Mouse (Mus musculus): ENCODE data around the gene Jph2. TPM values are rescaled to one million over a fixed set of nuclear protein-coding genes. Genes with fewer than 3 reads are reported as not detected.

Jph2 gene
- polyA plus RNA-seq, 1 experiment: 14.7 TPM

DNA sequence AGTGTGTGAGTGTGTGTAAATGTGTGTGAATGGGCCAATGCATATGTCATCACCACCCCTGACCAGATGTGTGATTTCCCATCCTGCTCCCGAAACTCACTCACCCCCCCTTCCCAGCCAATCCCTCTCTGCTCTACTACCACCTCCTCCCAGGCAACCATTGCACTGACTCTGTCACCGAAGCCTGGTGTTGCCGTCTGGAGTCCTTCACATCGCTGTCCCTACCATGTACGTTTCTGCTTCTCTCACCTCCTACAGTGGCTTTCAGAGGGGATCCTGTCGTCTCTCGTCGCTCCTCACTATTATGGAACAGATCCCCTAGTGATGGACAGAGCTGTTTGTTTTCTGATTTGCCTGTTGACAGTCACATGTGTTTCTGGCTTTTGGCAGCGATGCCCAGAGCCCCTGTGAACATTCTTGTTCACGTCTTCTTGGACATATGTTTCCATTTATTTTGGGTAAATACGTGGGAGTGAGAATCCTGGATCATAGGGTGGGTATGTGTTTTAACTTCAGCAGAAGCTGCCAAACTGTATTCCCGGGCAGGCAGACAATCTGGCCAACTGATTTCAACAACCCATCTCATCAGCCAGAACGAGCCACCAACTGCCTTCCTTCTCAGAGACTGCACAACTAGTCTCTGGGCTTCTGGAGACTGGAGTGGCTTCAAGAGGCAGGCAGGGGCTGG is 65.3 kb downstream of the Jph2 start:
- Histone ChIP-seq H3K27ac (ENCODE audit: control insufficient read depth, insufficient read depth, low read length) (no peak overlapping the region), H3K27me3 (ENCODE audit: control insufficient read depth, insufficient read depth, low read length) (no peaks in the 10 kb centered on the region), H3K4me3 (ENCODE audit: control insufficient read depth, insufficient read depth, low read length) (no peak overlapping the region), H3K36me3 (ENCODE audit: control insufficient read depth, insufficient read depth, low read length) (no peaks in the 10 kb centered on the region), H3K4me1 (replicated peaks; ENCODE audit: control insufficient read depth, insufficient read depth, low read length) (no peaks in the 10 kb centered on the region)
- DNase-seq: no peak
- TF ChIP-seq CTCF (IDR thresholded peaks at IDR 0.05; ENCODE audit: borderline replicate concordance, control insufficient read depth, extremely low read depth, insufficient read depth, low read length, poor library complexity): no peak
- TF ChIP-seq POLR2A (IDR thresholded peaks at IDR 0.05; ENCODE audit: control insufficient read depth, extremely low read depth, insufficient read depth, low read length, poor library complexity): no peak
- WGBS: 93% methylated on average over 13 of the region's 13 CpGs

GRCm38 (mm10) chr2:163331423-163331822 is 66.4 kb downstream of the Jph2 start:
- TF ChIP-seq CTCF (IDR thresholded peaks at IDR 0.05; ENCODE audit: borderline replicate concordance, control insufficient read depth, extremely low read depth, insufficient read depth, low read length, poor library complexity): no peak
- no peak for TF ChIP-seq POLR2A (IDR thresholded peaks at IDR 0.05; ENCODE audit: control insufficient read depth, extremely low read depth, insufficient read depth, low read length, poor library complexity)
- Histone ChIP-seq H3K27ac (ENCODE audit: control insufficient read depth, insufficient read depth, low read length) (no peak overlapping the region), H3K4me1 (replicated peaks; ENCODE audit: control insufficient read depth, insufficient read depth, low read length) (no peaks in the 10 kb centered on the region), H3K27me3 (ENCODE audit: control insufficient read depth, insufficient read depth, low read length) (no peaks in the 10 kb centered on the region), H3K4me3 (ENCODE audit: control insufficient read depth, insufficient read depth, low read length) (no peak overlapping the region), H3K36me3 (ENCODE audit: control insufficient read depth, insufficient read depth, low read length) (no peaks in the 10 kb centered on the region)
- no peak for DNase-seq
- WGBS: 16% methylated on average over 6 of the region's 6 CpGs

DNA sequence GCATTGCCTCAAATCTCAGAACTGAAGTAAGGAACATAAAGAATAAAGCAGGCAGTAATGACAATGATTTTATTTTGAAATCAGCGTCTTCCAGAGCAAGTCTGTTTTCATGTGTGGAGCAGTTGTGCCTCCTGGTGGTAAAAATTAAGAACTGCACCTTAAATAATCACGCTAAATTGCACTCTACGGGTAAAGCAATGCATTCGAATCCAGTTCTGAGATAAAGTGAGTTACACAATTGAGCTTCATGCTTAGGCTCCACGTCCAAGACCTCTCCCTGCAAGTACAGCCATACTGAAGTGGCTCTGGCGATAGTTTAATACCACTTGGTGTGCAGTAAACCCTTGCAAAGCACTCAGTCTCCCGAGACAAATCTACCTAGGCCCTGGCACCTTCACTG is 67.1 kb downstream of the Jph2 start:
- no peaks in the 10 kb centered on the region for H3K27me3 ChIP-seq (ENCODE audit: control insufficient read depth, insufficient read depth, low read length)
- 20% methylated on average over 7 of the region's 7 CpGs for WGBS
- no peak overlapping the region for H3K4me3 ChIP-seq (ENCODE audit: control insufficient read depth, insufficient read depth, low read length)
- TF ChIP-seq CTCF (IDR thresholded peaks at IDR 0.05; ENCODE audit: borderline replicate concordance, control insufficient read depth, extremely low read depth, insufficient read depth, low read length, poor library complexity): no peak
- no peak for TF ChIP-seq POLR2A (IDR thresholded peaks at IDR 0.05; ENCODE audit: control insufficient read depth, extremely low read depth, insufficient read depth, low read length, poor library complexity)
- H3K4me1 ChIP-seq (replicated peaks; ENCODE audit: control insufficient read depth, insufficient read depth, low read length): no peaks in the 10 kb centered on the region
- peak; percentile 61 for DNase-seq
- H3K36me3 ChIP-seq (ENCODE audit: control insufficient read depth, insufficient read depth, low read length): no peaks in the 10 kb centered on the region
- H3K27ac ChIP-seq (ENCODE audit: control insufficient read depth, insufficient read depth, low read length): no peak overlapping the region

DNA sequence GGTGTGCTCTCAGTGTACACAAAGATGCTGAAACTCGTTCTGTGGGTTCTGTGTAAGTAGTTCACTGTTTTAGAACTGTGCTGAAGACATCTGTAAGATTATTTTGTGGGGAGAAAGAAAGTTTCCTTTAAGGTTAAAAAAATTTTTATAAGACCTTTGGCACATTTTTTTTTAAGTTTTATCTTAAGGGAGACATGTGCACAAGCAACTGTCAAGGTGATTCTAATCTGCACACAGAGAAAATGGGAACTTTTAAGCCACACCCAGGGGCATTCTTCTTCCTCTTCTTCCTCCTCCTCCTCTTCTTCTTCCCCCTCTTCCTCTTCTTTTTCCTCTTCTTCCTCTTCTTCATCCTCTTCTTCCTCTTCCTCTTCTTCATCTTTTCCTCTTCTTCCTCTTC is 74.6 kb downstream of the Jph2 start:
- H3K27ac ChIP-seq (ENCODE audit: control insufficient read depth, insufficient read depth, low read length): no peak overlapping the region
- TF ChIP-seq POLR2A (IDR thresholded peaks at IDR 0.05; ENCODE audit: control insufficient read depth, extremely low read depth, insufficient read depth, low read length, poor library complexity): no peak
- no peak for TF ChIP-seq CTCF (IDR thresholded peaks at IDR 0.05; ENCODE audit: borderline replicate concordance, control insufficient read depth, extremely low read depth, insufficient read depth, low read length, poor library complexity)
- H3K36me3 ChIP-seq (ENCODE audit: control insufficient read depth, insufficient read depth, low read length): no peaks in the 10 kb centered on the region
- 0% methylated on average over 1 of the region's 1 CpGs for WGBS
- H3K4me3 ChIP-seq (ENCODE audit: control insufficient read depth, insufficient read depth, low read length): no peak overlapping the region
- DNase-seq: no peak
- no peaks in the 10 kb centered on the region for H3K27me3 ChIP-seq (ENCODE audit: control insufficient read depth, insufficient read depth, low read length)
- H3K4me1 ChIP-seq (replicated peaks; ENCODE audit: control insufficient read depth, insufficient read depth, low read length): peaks cover 15% of the 10 kb centered on the region

DNA sequence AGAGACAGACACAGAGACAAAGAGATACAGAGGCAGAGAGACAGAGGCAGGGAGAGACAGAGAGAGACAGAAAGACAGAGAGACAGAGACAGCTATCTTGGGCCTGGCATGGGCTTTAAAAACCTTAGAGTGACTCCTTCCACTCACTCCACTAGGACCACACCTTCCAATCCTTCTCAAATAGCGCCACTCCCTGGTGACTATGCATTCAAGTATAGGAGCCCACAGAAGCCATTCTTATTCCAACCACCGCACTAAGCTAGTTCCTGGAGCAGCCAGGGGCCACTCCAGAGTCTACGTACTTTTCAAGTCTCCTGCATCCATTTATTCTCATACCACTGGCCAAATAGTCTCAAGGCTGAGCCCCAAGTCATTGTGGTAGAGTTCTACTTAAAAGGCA is 79.0 kb downstream of the Jph2 start:
- no peak for TF ChIP-seq CTCF (IDR thresholded peaks at IDR 0.05; ENCODE audit: borderline replicate concordance, control insufficient read depth, extremely low read depth, insufficient read depth, low read length, poor library complexity)
- TF ChIP-seq POLR2A (IDR thresholded peaks at IDR 0.05; ENCODE audit: control insufficient read depth, extremely low read depth, insufficient read depth, low read length, poor library complexity): no peak
- no peak for DNase-seq
- peaks cover 8% of the 10 kb centered on the region for H3K4me1 ChIP-seq (replicated peaks; ENCODE audit: control insufficient read depth, insufficient read depth, low read length)
- H3K27ac ChIP-seq (ENCODE audit: control insufficient read depth, insufficient read depth, low read length): no peak overlapping the region
- H3K36me3 ChIP-seq (ENCODE audit: control insufficient read depth, insufficient read depth, low read length): no peaks in the 10 kb centered on the region
- no peaks in the 10 kb centered on the region for H3K27me3 ChIP-seq (ENCODE audit: control insufficient read depth, insufficient read depth, low read length)
- WGBS: 92% methylated on average over 3 of the region's 3 CpGs
- H3K4me3 ChIP-seq (ENCODE audit: control insufficient read depth, insufficient read depth, low read length): no peak overlapping the region

DNA sequence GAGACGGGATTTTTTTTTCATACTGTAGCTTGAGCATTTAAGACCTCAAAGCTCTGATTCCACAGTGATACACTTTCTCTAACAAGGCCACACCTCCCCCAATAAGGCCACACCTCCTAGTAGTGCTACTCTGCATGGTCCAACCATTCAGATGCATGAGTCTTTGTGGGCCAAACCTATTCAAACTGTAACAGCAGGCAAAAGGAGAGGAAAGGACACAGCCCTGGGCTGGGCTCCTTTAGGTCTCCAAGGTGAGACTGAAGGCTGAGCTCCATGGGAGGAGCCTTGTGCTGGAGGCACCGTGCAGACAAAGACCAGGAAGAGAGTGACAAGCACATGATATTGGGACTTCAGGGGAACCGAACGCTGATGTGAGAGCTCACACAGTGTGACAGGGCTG is 80.5 kb downstream of the Jph2 start:
- no peaks in the 10 kb centered on the region for H3K27me3 ChIP-seq (ENCODE audit: control insufficient read depth, insufficient read depth, low read length)
- WGBS: 81% methylated on average over 4 of the region's 4 CpGs
- H3K4me1 ChIP-seq (replicated peaks; ENCODE audit: control insufficient read depth, insufficient read depth, low read length): 0 out of 2 replicates have a peak, but pooled peaks cover 2% of the 10 kb centered on the region
- no peaks in the 10 kb centered on the region for H3K36me3 ChIP-seq (ENCODE audit: control insufficient read depth, insufficient read depth, low read length)
- DNase-seq: no peak
- TF ChIP-seq CTCF (IDR thresholded peaks at IDR 0.05; ENCODE audit: borderline replicate concordance, control insufficient read depth, extremely low read depth, insufficient read depth, low read length, poor library complexity) (no peak), POLR2A (IDR thresholded peaks at IDR 0.05; ENCODE audit: control insufficient read depth, extremely low read depth, insufficient read depth, low read length, poor library complexity) (no peak)
- H3K27ac ChIP-seq (ENCODE audit: control insufficient read depth, insufficient read depth, low read length): no peak overlapping the region
- H3K4me3 ChIP-seq (ENCODE audit: control insufficient read depth, insufficient read depth, low read length): no peak overlapping the region
